Mouse (Mus musculus) cerebellum, adult 11 months (tissue): ENCODE results near the gene Tcf25.

ENCODE experiments used
- DNase-seq: peaks from one replicate; pipeline ENCODE4 v3.0.0; 2022

Tcf25 gene

GRCm38 (mm10) chr8:123352118-123352517 lies 21.4 kb upstream of the Tcf25 start:
- no peak for DNase-seq

GRCm38 (mm10) chr8:123352786-123353185 lies 20.8 kb upstream of the Tcf25 start:
- DNase-seq, result no peak

- no peak for DNase-seq
Observed at GRCm38 (mm10) chr8:123353216-123353615, 20.3 kb upstream of the Tcf25 start.

DNA sequence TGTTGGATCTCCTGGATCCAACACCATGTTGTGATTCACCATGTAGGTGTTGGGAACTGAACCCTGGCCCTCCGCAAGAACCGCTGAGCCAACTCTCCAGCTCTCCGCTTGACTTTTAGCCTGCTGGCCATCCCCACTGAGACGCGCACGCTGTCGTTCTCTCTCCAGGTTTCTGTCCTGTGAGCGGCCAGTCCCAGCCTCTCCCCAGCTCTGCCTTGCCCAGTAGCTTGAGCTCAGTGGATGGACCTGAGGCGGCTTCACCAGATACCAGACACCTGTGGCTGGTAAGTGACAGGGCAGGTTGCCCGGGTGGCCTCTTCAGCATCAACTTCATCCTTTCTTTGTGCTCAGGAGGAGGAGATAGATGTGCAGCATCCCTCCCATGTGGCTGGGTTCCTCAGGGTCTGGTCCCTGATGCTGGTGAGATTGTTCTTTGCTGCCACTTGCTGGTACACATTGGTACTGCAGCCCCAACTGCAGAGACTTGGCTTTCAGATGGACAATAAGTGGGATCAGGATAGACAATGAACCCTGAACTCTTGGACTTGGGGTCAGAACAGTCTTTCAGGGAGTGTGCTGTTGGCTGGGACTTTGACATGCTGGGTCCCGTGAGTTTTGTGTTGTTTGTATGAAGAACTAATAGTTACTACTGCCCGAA lies 12.3 kb upstream of the Tcf25 start:
- DNase-seq, result peak; percentile 76

GRCm38 (mm10) chr8:123374239-123374578 lies 656 bp downstream of the Tcf25 start:
- peak; percentile 92 for DNase-seq

DNA sequence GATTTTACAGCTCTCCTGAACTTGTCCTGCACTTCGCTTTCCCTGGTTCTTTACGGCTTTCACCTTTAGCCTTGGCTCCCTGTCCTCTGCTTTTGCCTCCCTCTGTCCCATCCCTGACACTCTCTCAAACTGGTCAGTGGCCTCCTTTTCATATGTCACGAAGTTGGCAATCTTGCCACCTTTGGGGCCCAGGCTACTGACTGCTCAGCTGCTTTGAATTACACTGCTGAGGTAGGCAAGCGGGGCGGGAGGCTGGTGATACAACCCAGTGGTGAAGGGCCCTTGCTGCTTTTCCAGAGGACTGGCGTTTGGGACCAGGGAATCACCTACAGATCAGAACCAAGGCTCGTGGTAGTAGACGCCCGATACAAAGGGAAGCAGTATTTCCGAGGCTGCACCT lies 2.1 kb downstream of the Tcf25 start:
- no peak for DNase-seq

- DNase-seq, result no peak
Observed at GRCm38 (mm10) chr8:123376106-123376505, 2.6 kb downstream of the Tcf25 start.

DNA sequence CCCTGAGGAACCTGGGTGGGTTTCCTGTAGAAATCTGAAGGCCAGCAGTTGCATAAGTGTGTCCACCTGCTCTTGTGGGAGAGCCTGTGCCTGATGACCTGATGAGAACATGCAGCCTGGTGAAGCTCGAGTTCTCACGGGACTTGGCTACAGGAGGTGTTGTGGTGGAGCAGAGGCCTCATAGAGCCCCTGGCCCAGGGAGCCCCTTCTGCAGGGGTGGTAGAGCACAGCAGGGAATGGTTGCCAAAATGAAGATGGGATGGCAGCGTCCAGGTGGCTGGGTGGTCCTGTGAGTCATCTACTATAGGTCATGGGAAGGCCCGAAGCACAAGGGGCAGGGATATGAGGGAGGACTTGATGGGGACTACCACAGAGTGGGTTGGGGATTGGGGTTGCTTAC lies 8.2 kb downstream of the Tcf25 start:
- no peak for DNase-seq

DNA sequence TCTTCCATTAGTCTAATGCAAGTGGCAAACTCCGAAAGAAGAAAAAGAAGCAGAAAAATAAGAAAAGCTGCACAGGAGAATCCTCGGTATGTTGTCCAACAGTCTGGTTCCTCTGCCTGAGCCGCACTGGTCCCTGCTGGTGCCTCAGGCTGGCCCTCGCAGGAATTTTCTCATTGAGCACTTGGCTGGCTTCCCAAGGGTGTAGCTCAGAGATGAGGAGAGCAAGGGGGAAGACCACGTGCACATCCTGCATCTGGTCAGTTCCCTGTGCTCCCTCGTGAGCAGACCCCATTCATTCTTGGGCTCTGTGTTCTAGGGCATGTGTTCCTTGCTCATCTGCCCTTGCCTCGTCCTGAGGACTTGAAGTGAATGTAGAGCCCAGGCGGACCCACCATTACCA lies 9.0 kb downstream of the Tcf25 start:
- no peak for DNase-seq

DNA sequence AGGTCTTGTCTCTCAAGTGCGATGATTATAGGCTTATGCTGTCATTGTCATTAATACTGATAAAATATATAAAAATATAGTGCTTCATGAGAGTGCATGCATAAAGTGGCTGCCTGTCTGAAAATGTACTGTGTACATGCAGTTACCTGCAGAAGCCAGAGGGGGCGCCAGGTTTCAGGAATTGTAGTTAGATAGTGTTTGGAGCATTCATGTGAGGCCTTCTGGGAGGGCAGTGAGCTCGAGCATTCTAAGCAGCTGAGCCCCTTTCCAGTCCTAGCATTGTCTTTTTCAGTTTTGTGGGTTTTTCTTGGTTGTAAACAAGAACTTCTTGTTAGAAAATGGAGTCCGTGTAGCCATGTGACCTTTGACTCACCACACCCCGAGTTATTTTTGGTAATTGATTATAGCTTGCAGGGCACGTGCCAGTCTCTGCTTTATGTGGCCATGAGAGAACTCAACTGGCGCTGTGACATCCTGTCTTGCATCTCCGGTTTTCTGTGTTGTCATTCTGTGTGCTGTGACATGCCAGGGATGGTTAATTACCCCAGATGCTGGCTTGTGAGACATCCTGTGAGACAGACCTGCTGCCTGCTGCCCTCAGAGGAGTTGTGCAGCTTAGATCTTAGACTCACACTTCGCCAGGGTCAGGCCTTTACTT lies 11.5 kb downstream of the Tcf25 start:
- no peak for DNase-seq

DNA sequence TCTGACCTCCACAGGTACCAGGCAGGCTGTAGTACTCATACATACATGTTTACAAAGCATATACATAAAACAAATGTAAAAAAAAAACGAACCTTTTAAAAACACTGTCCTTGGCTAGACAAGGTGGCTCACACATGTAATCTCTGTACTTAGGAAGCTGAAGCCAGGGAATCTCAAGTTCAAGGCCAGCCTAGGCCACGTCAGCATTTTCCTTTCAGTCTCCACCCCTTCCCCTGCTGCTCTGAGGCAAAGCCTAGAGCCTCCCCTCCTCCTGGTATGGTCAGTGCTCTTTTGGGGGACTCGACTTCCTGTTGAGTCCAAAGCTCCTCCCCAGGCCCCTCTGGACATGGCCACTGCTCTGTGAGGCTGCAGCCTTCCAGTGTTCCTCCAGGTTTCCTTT lies 13.5 kb downstream of the Tcf25 start:
- DNase-seq, result no peak

DNA sequence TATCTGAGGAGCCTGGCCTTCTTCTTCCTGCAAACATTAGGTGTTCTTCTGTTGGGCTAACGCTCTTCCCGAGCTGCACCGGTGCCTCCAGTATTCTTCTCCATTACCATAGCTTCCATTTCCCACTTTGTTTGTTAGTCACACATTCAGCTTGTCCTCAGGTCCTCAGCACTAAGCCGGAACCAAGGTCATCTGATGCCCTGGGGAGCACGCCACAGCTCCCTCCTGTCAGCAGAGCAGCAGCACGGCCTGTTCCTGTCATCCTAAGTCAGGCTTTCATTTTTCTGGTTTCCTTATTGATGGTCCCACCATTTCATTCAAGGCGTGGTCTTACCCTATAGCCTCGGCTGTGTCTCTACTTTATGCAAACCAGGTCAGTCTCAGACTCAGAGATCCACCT lies 14.2 kb downstream of the Tcf25 start:
- no peak for DNase-seq

- peak; percentile 56 for DNase-seq
Observed at GRCm38 (mm10) chr8:123389026-123389425, 15.5 kb downstream of the Tcf25 start.

- DNase-seq, result no peak
Observed at GRCm38 (mm10) chr8:123398308-123398707, 24.8 kb downstream of the Tcf25 start.

DNA sequence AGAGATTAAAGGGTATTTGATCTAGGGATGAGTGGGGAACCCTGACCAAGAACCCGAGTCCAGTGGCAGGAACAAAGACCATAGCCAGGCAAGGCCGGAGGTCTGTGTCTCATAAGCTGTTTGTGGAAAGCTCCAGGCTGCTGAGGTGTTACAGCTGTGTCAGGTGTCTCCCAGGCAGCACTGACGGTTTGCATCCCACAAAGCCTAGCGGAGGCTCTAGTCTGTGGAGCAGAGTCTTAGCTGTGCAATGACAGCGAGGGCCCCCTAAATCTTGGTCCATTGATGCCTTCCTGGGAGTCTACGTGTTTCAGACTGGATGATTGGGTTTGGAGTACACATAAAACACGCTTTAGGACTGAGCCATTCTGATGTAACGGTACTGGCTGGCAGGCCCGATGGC lies 28.4 kb downstream of the Tcf25 start:
- DNase-seq, result no peak

DNA sequence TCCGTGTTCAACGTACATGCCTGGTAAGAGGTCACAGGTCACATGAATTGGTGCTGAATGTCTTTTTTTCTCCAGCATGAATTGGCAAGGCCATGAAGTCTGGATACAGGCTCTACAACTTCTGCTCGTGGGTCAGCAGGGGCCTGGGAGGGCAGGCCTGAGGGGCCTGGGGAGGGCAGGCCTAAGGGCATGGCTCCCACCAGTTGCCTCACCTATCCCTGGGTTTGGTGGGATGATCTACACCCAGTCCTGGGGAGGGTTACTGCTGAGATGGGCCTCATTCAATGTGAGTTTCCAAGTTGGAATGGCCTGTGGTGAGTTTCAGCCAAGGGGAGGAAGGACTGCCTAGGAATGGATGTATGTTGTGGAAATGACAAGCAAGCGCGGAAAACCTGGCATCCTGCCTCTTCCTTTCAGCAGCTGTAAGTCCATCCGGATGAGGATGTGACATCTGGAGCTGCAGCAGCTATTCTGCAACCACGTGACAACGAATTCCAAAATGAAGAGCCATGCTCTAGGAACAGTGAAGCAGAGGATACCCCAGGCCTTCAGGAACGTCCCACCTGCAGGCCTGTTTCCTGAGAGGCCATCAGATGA lies 29.3 kb downstream of the Tcf25 start:
- DNase-seq, result no peak

DNA sequence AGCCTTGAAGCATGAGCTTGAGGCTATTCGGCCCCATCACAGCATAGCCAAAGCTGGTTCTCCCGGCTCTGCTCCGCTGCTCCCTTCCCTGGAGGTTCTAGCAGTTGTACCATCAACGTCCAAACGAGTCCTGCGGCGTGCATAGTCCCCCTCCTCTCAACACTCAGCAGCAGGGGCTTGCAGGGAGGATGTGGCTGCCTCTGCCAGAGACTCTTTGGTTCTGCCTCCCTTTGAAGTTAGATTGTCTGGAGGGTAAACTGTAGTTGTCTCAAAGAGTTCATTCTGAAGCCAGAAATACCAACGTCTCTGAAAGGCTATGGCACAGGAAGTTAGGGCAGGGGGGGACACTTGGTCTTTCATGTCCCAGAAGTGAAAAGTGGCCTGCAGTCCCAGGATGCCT lies 31.0 kb downstream of the Tcf25 start:
- no peak for DNase-seq

DNA sequence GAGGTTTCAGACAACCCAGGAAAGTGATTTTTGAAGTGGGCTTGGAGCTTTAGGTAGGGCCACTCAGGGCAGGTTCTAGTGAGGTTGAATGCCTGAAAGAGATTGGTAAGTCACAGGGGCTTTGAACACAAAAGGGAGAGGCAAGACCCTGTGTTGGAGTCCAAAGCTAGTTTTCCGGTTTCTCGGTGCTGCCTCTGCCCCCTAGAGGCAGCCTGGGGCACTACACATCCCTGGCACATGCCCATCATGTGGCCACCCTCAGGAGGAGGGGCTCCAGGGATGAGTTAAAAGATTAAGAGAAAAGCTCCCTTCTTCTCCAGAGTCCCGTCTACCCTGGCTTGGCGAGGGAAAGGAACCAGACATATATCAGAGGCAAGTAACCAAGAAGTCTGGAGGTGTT lies 33.2 kb downstream of the Tcf25 start, which contains the start of gene Mc1r:
Gene Mc1r (plus strand): TSS at position 322 of the 400 bp plus-strand sequence.
- peak; percentile 66 for DNase-seq

- DNase-seq, result no peak
Observed at GRCm38 (mm10) chr8:123407612-123408011, 34.1 kb downstream of the Tcf25 start.

- DNase-seq, result no peak
Observed at GRCm38 (mm10) chr8:123408586-123409544, 35.3 kb downstream of the Tcf25 start.

DNA sequence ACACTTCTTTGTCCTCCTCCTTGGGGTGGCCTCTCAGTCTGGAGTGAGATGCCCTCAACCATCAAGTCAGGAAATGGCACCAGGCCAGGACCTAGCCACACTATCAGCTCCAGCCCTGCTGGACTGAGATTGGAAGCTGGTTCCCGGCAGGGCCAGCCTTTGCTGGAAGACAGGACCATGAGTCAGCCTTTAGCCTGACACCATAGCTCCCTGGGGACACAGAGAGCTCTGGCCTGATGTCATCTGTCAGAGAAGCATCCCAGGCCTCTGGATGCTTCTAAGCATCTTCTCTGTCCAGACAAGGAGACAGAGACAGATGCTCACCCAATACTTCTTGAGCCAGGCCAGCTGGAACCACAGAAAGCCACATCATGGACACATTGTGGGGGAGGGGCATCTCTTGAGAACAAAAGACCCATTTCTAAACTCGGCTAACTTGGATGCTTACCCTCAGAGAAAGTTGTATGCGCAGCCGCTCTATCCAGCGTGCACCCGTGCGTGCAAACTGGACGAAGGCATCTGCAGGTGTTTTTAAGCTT lies 36.6 kb downstream of the Tcf25 start:
- no peak for DNase-seq

- DNase-seq, result no peak
Observed at GRCm38 (mm10) chr8:123410788-123411187, 37.2 kb downstream of the Tcf25 start.

DNA sequence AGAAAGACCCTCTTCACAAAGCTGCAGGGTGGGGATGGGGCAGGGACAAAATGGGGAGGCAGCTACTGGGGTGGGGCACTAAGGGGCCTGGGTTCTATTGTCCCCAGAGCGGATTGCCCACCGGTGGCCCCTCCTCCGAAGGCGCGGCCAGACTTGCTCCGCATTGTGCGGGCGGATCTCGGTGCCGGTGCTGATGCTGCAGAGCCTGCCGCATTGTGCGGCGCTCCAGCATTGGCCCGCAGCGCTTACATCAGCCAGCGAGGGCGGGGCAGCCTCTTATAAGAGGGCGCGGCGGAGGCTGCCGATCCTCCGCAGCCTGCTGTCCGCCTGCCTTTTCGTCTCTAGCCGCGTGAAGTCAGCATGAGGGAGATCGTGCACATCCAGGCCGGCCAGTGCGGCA lies 37.7 kb downstream of the Tcf25 start, which contains the start of gene Tubb3:
Gene Tubb3 (plus strand): TSS at position 179 of the 400 bp plus-strand sequence.
- DNase-seq, result peak; percentile 92
